7 mouse cellular contexts compared by ENCODE assay signal in the genomic region with DNA sequence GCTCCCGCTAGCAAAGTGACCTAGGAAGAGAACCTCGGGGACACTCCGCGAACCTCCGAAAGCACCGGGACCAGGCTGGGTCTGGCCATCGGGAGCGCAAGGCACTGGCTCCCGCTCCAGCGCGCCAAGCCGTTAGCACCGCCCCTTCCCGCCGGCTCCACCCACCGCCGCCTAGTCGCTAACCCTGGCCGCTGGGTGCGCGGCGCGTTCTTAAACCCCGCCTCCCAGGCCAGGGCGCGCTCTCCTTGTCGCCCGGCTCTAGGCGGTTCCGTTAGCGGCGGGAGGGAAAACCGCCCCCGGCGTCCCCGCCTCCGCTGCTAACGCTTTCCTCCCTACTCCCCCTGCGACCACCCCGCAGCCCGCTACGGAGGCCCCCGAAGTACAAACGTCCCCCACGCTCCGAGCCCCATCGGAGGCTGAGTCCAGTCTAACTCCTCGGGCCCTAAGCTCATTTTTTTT. TPM values are rescaled to one million over a fixed set of nuclear protein-coding genes. Genes with fewer than 3 reads are reported as not detected.
A peak's percentile ranks its signal among the peaks of the same experiment; 100 is the strongest.
DNase-seq lines count a peak whose midpoint lies in the region; ATAC-seq and TF ChIP-seq lines count a peak whose summit lies in the region.

Gene Ctdspl2 (plus strand): TSS at position 237 of the 459 bp plus-strand sequence.
Gene Mageb3 (minus strand): TSS at position 328 of the 459 bp plus-strand sequence.

- intact Hi-C loops in gastrocnemius, postnatal 36 days (cut with DNase I) = no loop called here
- intact Hi-C loops in left cerebral cortex, postnatal 4 days (cut with DNase I) = no loop called here

- peaks cover 5% of the 10 kb centered on the region; the same call in 1 of the 2 replicates for H3K4me1 ChIP-seq in intestine, embryonic 15.5 days (replicated peaks)
- H3K4me1 ChIP-seq in midbrain, embryonic 12.5 days = peaks cover 23% of the 10 kb centered on the region
- peaks cover 6% of the 10 kb centered on the region; the same call in 1 of the 2 replicates for H3K4me1 ChIP-seq in small intestine, adult 2 months (ENCODE audit: control insufficient read depth, insufficient read depth, insufficient read length, low read length)

- WGBS in intestine, embryonic 15.5 days = 0% methylated on average over 48 of the region's 48 CpGs
- under 1% methylated on average over 48 of the region's 48 CpGs for WGBS in midbrain, embryonic 12.5 days
- under 1% methylated on average over 48 of the region's 48 CpGs for WGBS in small intestine, adult 2 months

- peak; percentile 94 for DNase-seq in adrenal gland, adult 8-10 months
- DNase-seq in embryo, embryonic 11.5 days (ENCODE audit: low read depth, low spot score) = peak; percentile 87
- DNase-seq in gastrocnemius, postnatal 36 days = peak; percentile 95 to 96
- peak; percentile 98 for DNase-seq in left cerebral cortex, postnatal 4 days

- ATAC-seq in intestine, embryonic 15.5 days = peak; percentile 98
- peak; percentile 97 for ATAC-seq in midbrain, embryonic 12.5 days (ENCODE audit: low FRiP score, low read depth)

- TF ChIP-seq CTCF in small intestine, adult 2 months (IDR thresholded peaks at IDR 0.05; ENCODE audit: extremely low read depth, insufficient read length, insufficient replicate concordance, low read depth, low read length) = no peak

- H3K9me3 ChIP-seq in intestine, embryonic 15.5 days = no peaks in the 10 kb centered on the region
- H3K9me3 ChIP-seq in midbrain, embryonic 12.5 days = no peaks in the 10 kb centered on the region

- peak within 1 kb of the TSS; percentile 73 for H3K4me2 ChIP-seq in intestine, embryonic 15.5 days (replicated peaks)
- H3K4me2 ChIP-seq in midbrain, embryonic 12.5 days (replicated peaks) = peak within 1 kb of the TSS; percentile 80

- no peak; the same call in 1 of the 2 replicates for TF ChIP-seq POLR2A in small intestine, adult 2 months (IDR thresholded peaks at IDR 0.05; ENCODE audit: low read depth, low read length)

- H3K9ac ChIP-seq in intestine, embryonic 15.5 days = peak within 1 kb of the TSS; percentile 97
- H3K9ac ChIP-seq in midbrain, embryonic 12.5 days (replicated peaks) = peak within 1 kb of the TSS; percentile 96

- no peaks in the 10 kb centered on the region for H3K36me3 ChIP-seq in intestine, embryonic 15.5 days
- no peaks in the 10 kb centered on the region for H3K36me3 ChIP-seq in midbrain, embryonic 12.5 days
- peaks cover under 1% of the 10 kb centered on the region; the same call in 1 of the 2 replicates for H3K36me3 ChIP-seq in small intestine, adult 2 months (ENCODE audit: control insufficient read depth, insufficient read depth, low read length)

- peak within 1 kb of the TSS; percentile 96 for H3K27ac ChIP-seq in intestine, embryonic 15.5 days
- H3K27ac ChIP-seq in midbrain, embryonic 12.5 days (replicated peaks) = peak within 1 kb of the TSS; percentile 91
- peak within 1 kb of the TSS; percentile 83 for H3K27ac ChIP-seq in small intestine, adult 2 months (ENCODE audit: insufficient read depth, low read depth, low read length)

- H3K27me3 ChIP-seq in intestine, embryonic 15.5 days (replicated peaks) = no peaks in the 10 kb centered on the region
- H3K27me3 ChIP-seq in midbrain, embryonic 12.5 days = peaks cover 8% of the 10 kb centered on the region; the same call in 1 of the 2 replicates
- no peaks in the 10 kb centered on the region for H3K27me3 ChIP-seq in small intestine, adult 2 months (ENCODE audit: control insufficient read depth, insufficient read depth, low read length)

- H3K4me3 ChIP-seq in intestine, embryonic 15.5 days (replicated peaks) = peak within 1 kb of the TSS; percentile 86
- H3K4me3 ChIP-seq in midbrain, embryonic 12.5 days = peak within 1 kb of the TSS; percentile 96
- peak within 1 kb of the TSS; percentile 83 for H3K4me3 ChIP-seq in small intestine, adult 2 months (ENCODE audit: low read depth, low read length)

RNA-seq across cellular contexts. Expression of gene Ctdspl2, which starts in this region (rescaled TPM):
- total RNA-seq in adrenal gland, adult 8-10 months (2022) = 10 to 100 TPM; 24.5 to 30.8 (median 25.8) TPM
- total RNA-seq in gastrocnemius, postnatal 36 days (2021) = 1 to 10 TPM; 5.3 to 7.5 TPM
- polyA plus RNA-seq in intestine, embryonic 15.5 days (2015; fragmentation: Nextera tagmentation; extraction: Ambion mirVana) = 36.3 and 46.8 TPM in 2 replicates
- total RNA-seq in left cerebral cortex, postnatal 4 days (2021) = 10 to 100 TPM; 46.1 to 57.0 TPM
- polyA plus RNA-seq in midbrain, embryonic 12.5 days (2016; fragmentation: Nextera tagmentation; extraction: Ambion mirVana) = 53.2 and 62.8 TPM in 2 replicates
- polyA plus RNA-seq in small intestine, adult 2 months (2012; rRNA removed) = 0.72 and 1.3 TPM in 2 replicates

RNA-seq across cellular contexts. Expression of gene Mageb3, which starts in this region (rescaled TPM):
- not detected for total RNA-seq in adrenal gland, adult 8-10 months (2022)
- not detected for total RNA-seq in gastrocnemius, postnatal 36 days (2021)
- 0.11 TPM in 2 replicates for polyA plus RNA-seq in intestine, embryonic 15.5 days (2015; fragmentation: Nextera tagmentation; extraction: Ambion mirVana)
- under 1 TPM; 0.44 to 0.68 TPM for total RNA-seq in left cerebral cortex, postnatal 4 days (2021)
- polyA plus RNA-seq in midbrain, embryonic 12.5 days (2016; fragmentation: Nextera tagmentation; extraction: Ambion mirVana) = 0.29 and 0.63 TPM in 2 replicates
- not detected in 2 replicates for polyA plus RNA-seq in small intestine, adult 2 months (2012; rRNA removed)

Comparison
In these comparisons a context has a peak if more than half of its experiments do, and no peak if none do; other contexts are left out.
1. Peak in every context shown above with its lines: DNase-seq, ATAC-seq, H3K4me3 ChIP-seq and H3K27ac ChIP-seq.
2. RNA of gene Ctdspl2 (polyA plus RNA-seq): 53.2 to 62.8 TPM in midbrain, embryonic 12.5 days and 36.3 to 46.8 TPM in intestine, embryonic 15.5 days; 0.72 to 1.3 TPM in small intestine, adult 2 months; every median in the first group is over 10 times any median in the second.